Mouse (Mus musculus) E14TG2a.4 (cell line): ENCODE measurements around the gene Pacs1.
A peak's percentile ranks its signal among the peaks of the same experiment; 100 is the strongest.
"Not testable (repeated sequence)": the region's sequence is repeated elsewhere in the genome, so short reads cannot be mapped to it uniquely, and the experiment has no call there.

ENCODE experiments used
- H3K27me3 ChIP-seq: 2 replicates; pipeline ENCODE4 v1.6.1; 2014; ENCODE audit warnings: low read length, control low read depth; ENCODE audit not compliant: insufficient read depth
- H3K36me3 ChIP-seq: 2 replicates; pipeline ENCODE4 v1.6.1; 2014; ENCODE audit warnings: low read length, control low read depth; ENCODE audit not compliant: insufficient read depth
- H3K4me1 ChIP-seq: replicated peaks from 2 replicates; pipeline ENCODE4 v1.6.1; 2014; ENCODE audit warnings: low read depth, low read length, control low read depth
- H3K4me3 ChIP-seq: replicated peaks from 2 replicates; pipeline ENCODE4 v1.5.1; 2014; ENCODE audit warnings: mild to moderate bottlenecking, low read length
- H3K9me3 ChIP-seq: 2 replicates; pipeline ENCODE4 v1.6.1; 2014; ENCODE audit warnings: low read length, control low read depth
- CTCF ChIP-seq: conservative IDR thresholded peaks from 2 replicates; pipeline ENCODE4 v1.5.1; 2014; ENCODE audit warnings: low read length
- NANOG ChIP-seq: IDR thresholded peaks from 2 replicates; pipeline ENCODE4 v1.6.1; 2014; ENCODE audit warnings: borderline replicate concordance, low read length, mixed read lengths
- POU5F1 ChIP-seq: IDR thresholded peaks from 2 replicates; pipeline ENCODE4 v1.6.1; 2014; ENCODE audit warnings: low read length, borderline replicate concordance

Pacs1 gene

DNA sequence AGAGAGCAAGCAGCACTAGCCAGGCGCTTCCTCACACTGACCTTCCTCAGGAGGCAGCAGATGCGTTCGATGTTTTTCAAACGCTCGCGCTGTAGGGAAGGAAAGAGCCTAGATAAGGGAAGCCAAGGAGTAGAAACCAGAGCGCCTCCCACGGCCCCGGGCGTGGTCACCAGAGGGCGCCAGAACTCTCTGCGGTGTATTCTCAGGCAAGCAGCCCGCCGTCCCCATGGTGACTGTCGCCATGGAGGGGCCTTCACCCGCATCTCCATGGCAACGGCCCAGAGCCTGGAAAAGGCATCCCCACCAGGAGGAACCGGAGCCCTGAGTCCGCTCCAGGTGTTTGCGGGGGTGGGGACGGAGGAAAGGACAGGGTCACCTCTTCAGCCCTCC lies 178.7 kb downstream of the Pacs1 start:
- no peak for TF ChIP-seq NANOG
- no peak for TF ChIP-seq POU5F1
- TF ChIP-seq CTCF, result peak; percentile 81
- peaks cover 77% of the 10 kb centered on the region for H3K4me1 ChIP-seq
- H3K9me3 ChIP-seq, result no peaks in the 10 kb centered on the region
- no peak overlapping the region for H3K4me3 ChIP-seq
- H3K27me3 ChIP-seq, result peaks cover 30% of the 10 kb centered on the region
- H3K36me3 ChIP-seq, result peaks cover 50% of the 10 kb centered on the region

DNA sequence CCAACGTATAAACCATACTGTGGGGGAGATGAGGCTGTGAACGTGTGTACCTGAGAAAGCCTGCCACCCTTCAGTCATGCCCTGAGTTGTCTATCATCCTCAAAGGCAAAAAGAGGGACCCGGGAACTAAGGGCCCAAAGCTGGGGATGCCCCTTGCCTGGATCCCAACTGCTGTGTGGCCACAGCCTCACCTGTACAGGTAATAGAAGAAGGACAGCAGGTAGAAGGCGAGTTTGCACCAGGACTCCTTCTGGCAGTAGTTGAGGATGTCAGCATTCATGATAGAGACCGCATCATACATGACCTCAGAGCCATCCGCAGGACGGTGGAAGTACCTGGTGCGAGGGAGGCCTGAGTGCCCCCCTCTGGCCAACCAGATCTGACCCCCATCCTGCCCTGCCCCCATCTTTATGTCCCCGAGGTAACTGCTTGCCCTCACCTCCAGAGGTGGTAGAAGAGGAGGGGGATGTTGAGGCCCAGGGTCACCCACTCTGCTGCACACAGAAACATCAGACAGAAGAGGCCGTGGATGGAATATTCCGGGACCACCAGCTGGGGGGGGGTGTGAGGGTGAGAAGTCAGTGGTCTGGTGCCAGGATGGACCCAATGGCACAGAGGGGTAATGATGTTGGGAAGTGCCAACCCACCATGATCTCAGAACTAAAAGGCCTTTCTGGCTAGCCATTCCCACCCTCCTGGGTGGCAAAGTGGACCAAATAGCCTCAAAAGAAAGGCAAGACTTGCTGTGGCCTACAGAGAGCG lies 179.3 kb downstream of the Pacs1 start:
- no peak for TF ChIP-seq NANOG
- no peak for TF ChIP-seq POU5F1
- TF ChIP-seq CTCF, result no peak
- Histone ChIP-seq H3K27me3 (peaks cover 30% of the 10 kb centered on the region), H3K4me1 (peaks cover 76% of the 10 kb centered on the region), H3K4me3 (no peak overlapping the region), H3K9me3 (no peaks in the 10 kb centered on the region), H3K36me3 (peaks cover 49% of the 10 kb centered on the region)

DNA sequence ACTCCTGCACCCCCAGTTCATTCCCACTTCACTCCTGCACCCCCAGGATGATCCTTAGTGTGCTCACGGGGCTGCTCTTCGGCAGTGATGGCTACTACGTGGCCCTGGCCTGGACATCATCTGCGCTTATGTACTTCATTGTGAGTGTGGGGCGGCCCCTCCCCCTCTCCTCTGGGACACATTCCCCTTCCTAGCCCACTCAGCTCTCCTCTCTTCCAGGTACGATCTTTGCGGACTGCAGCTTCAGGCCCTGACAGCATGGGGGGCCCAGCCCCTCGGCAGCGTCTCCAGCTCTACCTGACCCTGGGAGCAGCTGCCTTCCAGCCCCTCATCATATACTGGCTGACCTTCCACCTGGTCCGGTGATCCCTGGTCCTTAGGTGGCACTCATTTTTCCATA lies 180.8 kb downstream of the Pacs1 start:
- H3K4me1 ChIP-seq, result peaks cover 74% of the 10 kb centered on the region
- TF ChIP-seq NANOG (no peak), CTCF (no peak), POU5F1 (no peak)
- H3K27me3 ChIP-seq, result peaks cover 20% of the 10 kb centered on the region
- peaks cover 49% of the 10 kb centered on the region for H3K36me3 ChIP-seq
- no peaks in the 10 kb centered on the region for H3K9me3 ChIP-seq
- H3K4me3 ChIP-seq, result no peak overlapping the region

DNA sequence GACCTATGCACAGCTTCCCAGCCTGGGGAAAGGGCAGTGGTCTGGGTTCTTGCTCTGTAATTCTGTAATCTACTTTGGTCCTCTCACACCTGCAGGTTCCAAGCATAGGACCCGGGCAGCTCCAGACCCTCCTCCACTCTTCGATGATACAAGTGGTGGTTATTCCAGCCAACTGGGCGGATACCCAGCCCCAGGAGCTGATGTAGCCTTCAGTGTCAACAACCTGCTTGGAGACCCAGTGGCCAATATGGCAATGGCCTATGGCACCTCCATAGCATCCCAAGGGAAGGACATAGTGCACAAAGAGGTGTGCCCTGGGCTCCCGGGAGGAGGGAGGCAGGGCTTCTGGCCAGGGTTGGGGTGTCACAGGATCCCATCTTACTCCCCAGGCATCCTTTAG lies 183.6 kb downstream of the Pacs1 start:
- H3K9me3 ChIP-seq, result no peaks in the 10 kb centered on the region
- H3K4me3 ChIP-seq, result peak overlapping the region; percentile 98
- peaks cover 49% of the 10 kb centered on the region for H3K36me3 ChIP-seq
- H3K4me1 ChIP-seq, result peaks cover 65% of the 10 kb centered on the region
- no peak for TF ChIP-seq CTCF
- no peak for TF ChIP-seq POU5F1
- no peak for TF ChIP-seq NANOG
- H3K27me3 ChIP-seq, result peaks cover 20% of the 10 kb centered on the region

DNA sequence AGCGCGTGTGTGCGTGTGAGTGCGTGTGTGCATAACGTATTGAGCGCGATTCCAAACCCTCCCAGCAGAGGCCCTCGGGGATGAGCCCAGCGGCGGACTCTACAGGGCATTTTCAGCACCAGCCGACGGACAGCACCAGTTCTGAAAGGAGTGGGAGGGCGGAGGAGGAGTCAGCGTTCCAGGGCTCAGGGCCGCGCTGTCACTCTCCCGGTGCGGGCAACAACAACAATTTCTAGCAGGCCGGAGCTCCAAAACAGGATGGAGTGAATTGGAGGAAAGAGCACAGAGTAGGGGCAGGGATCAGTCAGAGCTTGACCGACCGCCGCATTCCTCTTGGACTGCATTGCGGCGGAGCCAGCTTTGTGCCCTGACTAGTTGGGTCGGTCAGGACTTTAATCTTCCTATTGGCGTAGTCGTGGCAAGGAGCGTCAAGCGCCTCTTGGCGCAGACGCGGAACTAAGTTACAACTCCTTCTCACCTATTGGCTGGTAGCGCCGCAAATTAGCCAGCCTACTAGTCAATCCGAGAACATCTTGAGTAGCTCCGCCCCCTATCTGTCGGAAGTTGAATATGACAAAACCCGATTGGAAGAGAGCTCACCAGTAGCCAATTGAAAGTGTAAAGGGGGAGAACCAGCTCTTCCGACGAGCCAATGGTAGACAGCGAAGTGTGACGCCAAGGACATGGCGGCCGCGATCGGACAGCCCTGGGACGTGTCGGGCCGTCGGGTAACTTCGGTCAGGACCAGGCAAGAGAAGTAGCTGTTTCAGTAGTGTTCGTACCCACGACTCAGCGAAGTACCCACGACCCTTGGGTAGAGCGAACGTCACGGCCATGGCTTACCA lies 184.8 kb downstream of the Pacs1 start, which contains the start of gene Yif1a:
Gene Yif1a (plus strand): TSS at position 655 of the 845 bp plus-strand sequence.
- H3K4me3 ChIP-seq, result peak within 1 kb of the TSS; percentile 98
- peaks cover 32% of the 10 kb centered on the region for H3K27me3 ChIP-seq
- peak; percentile 5; the same call in 1 of the 2 replicates for TF ChIP-seq NANOG
- no peak for TF ChIP-seq POU5F1
- TF ChIP-seq CTCF, result peak; percentile 22; the same call in 1 of the 2 replicates
- H3K36me3 ChIP-seq, result peaks cover 39% of the 10 kb centered on the region
- no peaks in the 10 kb centered on the region for H3K9me3 ChIP-seq
- peaks cover 65% of the 10 kb centered on the region for H3K4me1 ChIP-seq

DNA sequence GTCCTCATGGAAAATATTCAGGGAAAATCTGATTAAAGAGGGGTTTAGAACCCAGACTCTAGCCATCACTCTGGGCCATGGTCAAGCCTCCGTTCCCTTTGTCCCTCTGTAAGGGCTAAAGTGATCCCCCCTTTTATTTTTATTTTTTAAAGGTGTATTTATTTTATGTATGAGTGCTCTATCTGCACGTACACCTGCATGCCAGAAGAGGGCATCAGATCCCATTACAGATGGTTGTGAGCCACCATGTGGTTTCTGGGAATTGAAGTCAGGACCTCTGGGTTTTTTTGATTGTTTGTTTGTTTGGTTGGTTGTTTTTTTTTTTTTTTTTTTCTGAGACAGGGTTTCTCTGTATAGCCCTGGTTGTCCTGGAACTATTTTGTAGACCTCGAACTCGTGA lies 186.4 kb downstream of the Pacs1 start:
- peak; percentile 42 for TF ChIP-seq CTCF
- H3K9me3 ChIP-seq, H3K4me3 ChIP-seq: not testable (repeated sequence)
- Histone ChIP-seq H3K27me3 (peaks cover 48% of the 10 kb centered on the region), H3K36me3 (peaks cover 24% of the 10 kb centered on the region), H3K4me1 (peaks cover 75% of the 10 kb centered on the region)

DNA sequence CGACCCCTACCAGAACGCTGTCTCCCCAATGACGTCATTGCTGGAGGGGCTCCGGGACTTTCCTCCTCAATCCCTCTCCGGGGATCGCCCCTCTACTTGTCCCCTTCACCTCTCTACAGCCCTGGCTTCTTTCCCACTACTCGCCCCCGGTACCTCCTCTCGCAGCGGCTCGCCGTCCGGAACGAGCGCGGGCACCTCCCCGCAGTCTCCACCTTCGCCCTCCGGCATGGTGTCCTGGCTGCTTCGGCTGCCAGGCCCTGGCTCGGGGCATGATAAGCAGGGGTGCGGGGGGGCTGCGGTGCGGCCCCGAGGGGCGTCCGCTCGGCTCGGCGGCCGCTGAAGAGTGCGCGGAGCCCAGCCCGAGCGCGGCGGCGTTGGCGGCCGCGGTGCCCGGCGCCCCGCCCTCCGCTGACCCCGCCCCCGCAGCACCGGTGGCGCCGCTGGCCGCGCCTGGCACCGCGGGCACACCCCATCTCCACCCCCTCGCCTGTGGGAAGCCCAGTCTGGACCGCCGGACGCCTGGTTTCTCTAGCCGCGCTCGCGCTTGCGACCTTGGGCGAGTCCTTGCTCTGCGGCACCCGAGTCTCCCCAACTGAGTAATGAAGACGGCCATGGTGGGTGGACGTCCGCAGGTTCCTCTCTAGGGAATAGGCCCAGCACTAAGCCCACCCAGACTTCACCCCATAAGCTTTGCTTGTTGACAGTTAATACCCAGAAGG lies 187.6 kb downstream of the Pacs1 start, which contains the start of gene Tmem151a:
Gene Tmem151a (minus strand): TSS at position 387 of the 719 bp plus-strand sequence.
- Histone ChIP-seq H3K9me3 (no peaks in the 10 kb centered on the region), H3K36me3 (peaks cover 11% of the 10 kb centered on the region), H3K4me1 (peaks cover 75% of the 10 kb centered on the region), H3K4me3 (peak within 1 kb of the TSS; percentile 83), H3K27me3 (peaks cover 60% of the 10 kb centered on the region)
- TF ChIP-seq CTCF, result no peak
- TF ChIP-seq POU5F1, result no peak
- no peak for TF ChIP-seq NANOG

DNA sequence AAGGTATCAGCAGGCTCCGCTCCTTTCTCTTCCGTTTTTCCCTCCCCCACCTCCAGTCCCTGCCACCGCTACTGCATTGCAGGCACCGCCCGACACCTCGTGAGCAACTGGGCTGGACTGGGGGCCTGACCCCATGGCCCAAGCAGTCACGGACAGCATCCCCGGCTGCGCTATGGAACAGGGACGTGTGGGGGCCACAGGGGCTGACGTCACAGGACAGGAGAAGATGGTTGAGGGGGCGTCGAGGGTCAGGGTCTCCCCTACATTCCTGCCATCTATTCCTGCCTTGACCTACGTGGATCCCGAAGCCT lies 188.1 kb downstream of the Pacs1 start:
- TF ChIP-seq POU5F1, result no peak
- Histone ChIP-seq H3K9me3 (no peaks in the 10 kb centered on the region), H3K36me3 (peaks cover 6% of the 10 kb centered on the region), H3K4me1 (peaks cover 73% of the 10 kb centered on the region), H3K27me3 (peaks cover 65% of the 10 kb centered on the region), H3K4me3 (peak overlapping the region; percentile 83)
